Mouse (Mus musculus): Measurements from ENCODE around the gene Kptn. TPM values are rescaled to one million over a fixed set of nuclear protein-coding genes. Genes with fewer than 3 reads are reported as not detected.
A peak's percentile ranks its signal among the peaks of the same experiment; 100 is the strongest.

The Kptn gene
- polyA plus RNA-seq, 1 experiment from 2014 or later: 18.5 TPM

- DNase-seq (ENCODE audit: low spot score): no peak
These were observed 39.0 kb downstream of the Kptn start for GRCm38 (mm10) chr7:16158735-16159134.

GRCm38 (mm10) chr7:16160702-16161101 lies 41.0 kb downstream of the Kptn start:
- no peak for DNase-seq (ENCODE audit: low spot score)

GRCm38 (mm10) chr7:16161302-16161701 lies 41.6 kb downstream of the Kptn start:
- DNase-seq (ENCODE audit: low spot score): no peak

GRCm38 (mm10) chr7:16162036-16162435 lies 42.3 kb downstream of the Kptn start:
- DNase-seq (ENCODE audit: low spot score): no peak

GRCm38 (mm10) chr7:16172141-16172581 lies 52.5 kb downstream of the Kptn start:
- no peak for DNase-seq (ENCODE audit: low spot score)

GRCm38 (mm10) chr7:16172586-16173140 lies 53.0 kb downstream of the Kptn start:
- DNase-seq (ENCODE audit: low spot score): no peak

- DNase-seq (ENCODE audit: low spot score): no peak
These were observed 53.5 kb downstream of the Kptn start for GRCm38 (mm10) chr7:16173146-16173545.

- peak; percentile 68 for DNase-seq (ENCODE audit: low spot score)
These were observed 55.2 kb downstream of the Kptn start, which contains the start of gene Meis3 for GRCm38 (mm10) chr7:16174597-16175541. Gene Meis3, plus strand, starts transcription at chr7:16175090.

GRCm38 (mm10) chr7:16175542-16175931 lies 55.8 kb downstream of the Kptn start:
- DNase-seq (ENCODE audit: low spot score): peak; percentile 22

Other genes with a start within 250 kb of the Kptn start
- not detected in 2 replicates for gene Crx, start 239.9 kb upstream of the Kptn start, polyA plus RNA-seq (2015; fragmentation: Nextera tagmentation; extraction: Ambion mirVana)
- gene Crxos, start 237.3 kb upstream of the Kptn start, polyA plus RNA-seq (2015; fragmentation: Nextera tagmentation; extraction: Ambion mirVana): not detected in 2 replicates
- 550 and 586 TPM in 2 replicates for gene Selenow, start 197.5 kb upstream of the Kptn start, polyA plus RNA-seq (2015; fragmentation: Nextera tagmentation; extraction: Ambion mirVana)
- 273 and 293 TPM in 2 replicates for gene Nop53, start 173.8 kb upstream of the Kptn start, polyA plus RNA-seq (2015; fragmentation: Nextera tagmentation; extraction: Ambion mirVana)
- gene Ehd2, start 152.3 kb upstream of the Kptn start, polyA plus RNA-seq (2015; fragmentation: Nextera tagmentation; extraction: Ambion mirVana): 5.1 and 6.5 TPM in 2 replicates
- gene Bicra, start 72.0 kb upstream of the Kptn start, polyA plus RNA-seq (2015; fragmentation: Nextera tagmentation; extraction: Ambion mirVana): 2.9 and 4.9 TPM in 2 replicates
- 0.13 and 0.36 TPM in 2 replicates for gene Zfp541, start 58.1 kb upstream of the Kptn start, polyA plus RNA-seq (2015; fragmentation: Nextera tagmentation; extraction: Ambion mirVana)
- gene Napa, start 21.4 kb upstream of the Kptn start, polyA plus RNA-seq (2015; fragmentation: Nextera tagmentation; extraction: Ambion mirVana): 152 and 172 TPM in 2 replicates
- 0.03 and 0.04 TPM in 2 replicates for gene Slc8a2, start 9.9 kb downstream of the Kptn start, polyA plus RNA-seq (2015; fragmentation: Nextera tagmentation; extraction: Ambion mirVana)
- 20.7 and 21.1 TPM in 2 replicates for gene Meis3, start 55.2 kb downstream of the Kptn start, polyA plus RNA-seq (2015; fragmentation: Nextera tagmentation; extraction: Ambion mirVana)
- gene Dhx34, start 102.1 kb downstream of the Kptn start, polyA plus RNA-seq (2015; fragmentation: Nextera tagmentation; extraction: Ambion mirVana): 18.4 and 18.7 TPM in 2 replicates
- gene C5ar2, start 124.3 kb downstream of the Kptn start, polyA plus RNA-seq (2015; fragmentation: Nextera tagmentation; extraction: Ambion mirVana): 0.04 and 0.14 TPM in 2 replicates
- 1.1 and 1.2 TPM in 2 replicates for gene C5ar1, start 139.6 kb downstream of the Kptn start, polyA plus RNA-seq (2015; fragmentation: Nextera tagmentation; extraction: Ambion mirVana)
- gene Inafm1, start 153.7 kb downstream of the Kptn start, polyA plus RNA-seq (2015; fragmentation: Nextera tagmentation; extraction: Ambion mirVana): 6.2 and 7.6 TPM in 2 replicates
- gene Ccdc9, start 166.9 kb downstream of the Kptn start, polyA plus RNA-seq (2015; fragmentation: Nextera tagmentation; extraction: Ambion mirVana): 15.9 and 21.9 TPM in 2 replicates
- gene Bbc3, start 188.5 kb downstream of the Kptn start, polyA plus RNA-seq (2015; fragmentation: Nextera tagmentation; extraction: Ambion mirVana): 8.0 and 9.2 TPM in 2 replicates

Measured in thymus, postnatal 0 days (tissue).